Mouse (Mus musculus): ENCODE results near the gene Arhgef2.

DNA sequence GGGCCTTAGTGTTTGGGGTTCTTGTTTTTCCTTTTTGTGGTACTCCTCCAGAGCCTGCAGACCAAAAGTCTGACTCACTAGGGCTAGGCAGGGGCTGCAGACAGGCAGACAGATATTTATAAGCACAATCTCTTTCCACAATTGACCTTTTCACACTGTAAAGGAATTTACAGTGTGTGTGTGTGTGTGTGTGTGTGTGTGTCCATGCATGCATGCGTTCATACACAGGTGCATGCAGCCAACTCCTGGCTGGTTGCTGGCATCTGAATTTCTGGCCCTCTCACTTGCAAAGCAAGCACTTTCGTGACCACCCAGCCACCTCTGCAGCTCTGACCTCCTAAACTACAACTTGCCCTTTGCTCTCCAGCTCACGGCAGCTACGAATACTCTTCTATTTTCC lies 3.3 kb downstream of the Arhgef2 start:
- no peak for TF ChIP-seq CTCF (IDR thresholded peaks at IDR 0.05; ENCODE audit: control insufficient read depth, insufficient read depth, low read length)
- TF ChIP-seq POLR2A (IDR thresholded peaks at IDR 0.05; ENCODE audit: borderline replicate concordance, control insufficient read depth, low read depth, low read length) = no peak

Measured in bone marrow, adult 2 months (tissue).